Mouse (Mus musculus): ENCODE measurements around the gene Micall2. TPM values are rescaled to one million over a fixed set of nuclear protein-coding genes. Genes with fewer than 3 reads are reported as not detected.

Micall2 gene
- polyA plus RNA-seq, 1 experiment: 28.0 TPM

GRCm38 (mm10) chr5:139659307-139659706 is 76.8 kb downstream of the Micall2 start:
- Histone ChIP-seq H3K27ac (ENCODE audit: control insufficient read depth, insufficient read depth, low read depth, low read length, poor library complexity) (no peak overlapping the region), H3K4me1 (ENCODE audit: control insufficient read depth, insufficient read depth, low read length) (no peaks in the 10 kb centered on the region), H3K4me3 (replicated peaks; ENCODE audit: control insufficient read depth, low read depth, low read length) (no peak overlapping the region)
- TF ChIP-seq CTCF (IDR thresholded peaks at IDR 0.05; ENCODE audit: control insufficient read depth, insufficient read depth, low read length): no peak
- no peak for TF ChIP-seq POLR2A (IDR thresholded peaks at IDR 0.05; ENCODE audit: borderline replicate concordance, control insufficient read depth, low read depth, low read length)
- 5% methylated on average over 18 of the region's 18 CpGs for WGBS

- no peak overlapping the region for H3K27ac ChIP-seq (ENCODE audit: control insufficient read depth, insufficient read depth, low read depth, low read length, poor library complexity)
- 42% methylated on average over 7 of the region's 7 CpGs for WGBS
- no peaks in the 10 kb centered on the region for H3K4me1 ChIP-seq (ENCODE audit: control insufficient read depth, insufficient read depth, low read length)
- TF ChIP-seq CTCF (IDR thresholded peaks at IDR 0.05; ENCODE audit: control insufficient read depth, insufficient read depth, low read length) (no peak), POLR2A (IDR thresholded peaks at IDR 0.05; ENCODE audit: borderline replicate concordance, control insufficient read depth, low read depth, low read length) (no peak)
- H3K4me3 ChIP-seq (replicated peaks; ENCODE audit: control insufficient read depth, low read depth, low read length): no peak overlapping the region
Observed at GRCm38 (mm10) chr5:139658865-139659264, 77.3 kb downstream of the Micall2 start.

- Histone ChIP-seq H3K27ac (ENCODE audit: control insufficient read depth, insufficient read depth, low read depth, low read length, poor library complexity) (no peak overlapping the region), H3K4me3 (replicated peaks; ENCODE audit: control insufficient read depth, low read depth, low read length) (no peak overlapping the region), H3K4me1 (ENCODE audit: control insufficient read depth, insufficient read depth, low read length) (no peaks in the 10 kb centered on the region)
- TF ChIP-seq POLR2A (IDR thresholded peaks at IDR 0.05; ENCODE audit: borderline replicate concordance, control insufficient read depth, low read depth, low read length) (no peak), CTCF (IDR thresholded peaks at IDR 0.05; ENCODE audit: control insufficient read depth, insufficient read depth, low read length) (no peak)
- WGBS: 61% methylated on average over 10 of the region's 10 CpGs
Observed at GRCm38 (mm10) chr5:139657959-139658602, 78.1 kb downstream of the Micall2 start.

Other genes with a start within 250 kb of the Micall2 start
- not detected in 2 replicates for gene Uncx, start 192.8 kb downstream of the Micall2 start, polyA plus RNA-seq (2011; ENCODE audit: insufficient read depth, insufficient read length, low replicate concordance, missing spikeins)
- gene Ints1, start 39.3 kb upstream of the Micall2 start, polyA plus RNA-seq (2011; ENCODE audit: insufficient read depth, insufficient read length, low replicate concordance, missing spikeins): 63.3 and 108 TPM in 2 replicates
- 37.3 and 53.2 TPM in 2 replicates for gene Mafk, start 55.2 kb upstream of the Micall2 start, polyA plus RNA-seq (2011; ENCODE audit: insufficient read depth, insufficient read length, low replicate concordance, missing spikeins)
- not detected in 2 replicates for gene Tmem184a, start 83.6 kb upstream of the Micall2 start, polyA plus RNA-seq (2011; ENCODE audit: insufficient read depth, insufficient read length, low replicate concordance, missing spikeins)
- gene Gm26938, start 90.1 kb upstream of the Micall2 start, polyA plus RNA-seq (2011; ENCODE audit: insufficient read depth, insufficient read length, low replicate concordance, missing spikeins): not detected in 2 replicates
- gene Psmg3, start 90.5 kb upstream of the Micall2 start, polyA plus RNA-seq (2011; ENCODE audit: insufficient read depth, insufficient read length, low replicate concordance, missing spikeins): 35.8 and 48.1 TPM in 2 replicates
- gene Elfn1, start 171.6 kb upstream of the Micall2 start, polyA plus RNA-seq (2011; ENCODE audit: insufficient read depth, insufficient read length, low replicate concordance, missing spikeins): not detected in 2 replicates